Mouse (Mus musculus): ENCODE measurements around the gene Rec114. TPM values are rescaled to one million over a fixed set of nuclear protein-coding genes. Genes with fewer than 3 reads are reported as not detected.

Gene Rec114
- total and polyA plus RNA-seq, 3 experiments = 111 to 135 TPM; not detected in 1

DNA sequence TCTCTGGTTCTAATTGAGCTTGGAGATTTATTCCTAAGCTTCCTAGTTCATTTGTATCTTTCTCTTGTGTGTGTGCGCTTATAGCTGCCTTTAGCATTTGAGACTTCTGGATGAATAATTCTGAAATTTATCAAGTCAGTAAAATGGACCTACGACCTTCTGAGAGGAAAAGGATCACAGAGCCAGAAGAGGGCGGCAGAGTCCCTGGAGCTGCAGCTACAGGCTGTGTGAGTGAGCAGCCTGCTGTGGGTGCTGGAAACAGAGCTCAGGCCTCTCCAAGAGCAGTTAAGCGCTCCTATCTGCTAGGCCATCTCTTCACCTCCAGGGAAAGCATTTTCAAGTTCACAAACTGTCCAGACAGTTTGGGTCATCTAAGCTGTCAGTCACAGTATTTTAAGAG lies 81.8 kb downstream of the Rec114 start:
- TF ChIP-seq CTCF (IDR thresholded peaks at IDR 0.05 in 2 of 3, conservative IDR thresholded peaks at IDR 0.05 in 1 of 3; ENCODE audit: control insufficient read depth in 1 of 3, insufficient read depth in 1 of 3, low read depth in 2 of 3, low read length in 3 of 3, poor library complexity in 1 of 3, severe bottlenecking in 1 of 3) (peak; percentile 34 to 58 (median 57)), GABPA (IDR thresholded peaks at IDR 0.05; ENCODE audit: low read depth, low read length) (no peak), RAD21 (IDR thresholded peaks at IDR 0.05; ENCODE audit: low read depth, low read length) (peak; percentile 48), UBTF (IDR thresholded peaks at IDR 0.05; ENCODE audit: borderline replicate concordance, insufficient read depth, low read depth, low read length) (no peak), SMC3 (IDR thresholded peaks at IDR 0.05; ENCODE audit: low read depth, low read length) (peak; percentile 39), USF2 (IDR thresholded peaks at IDR 0.05; ENCODE audit: borderline replicate concordance in 1 of 2, insufficient read depth in 1 of 2, low read depth in 1 of 2, low read length in 2 of 2) (no peak), ETS1 (IDR thresholded peaks at IDR 0.05; ENCODE audit: low read depth, low read length) (no peak)
- H3K27ac ChIP-seq (ENCODE audit: control insufficient read depth, low read depth, low read length) = no peak overlapping the region
- DNase-seq (ENCODE audit: low read depth, low spot score) = peak; percentile 54
- no peak overlapping the region for H3K9ac ChIP-seq (ENCODE audit: control insufficient read depth, low read depth, low read length, poor library complexity, severe bottlenecking)
- H3K27me3 ChIP-seq (ENCODE audit: control insufficient read depth in 1 of 2, insufficient read depth in 2 of 2, low read length in 2 of 2) = no peaks in the 10 kb centered on the region
- H3K79me2 ChIP-seq (ENCODE audit: control insufficient read depth, insufficient read depth, low read length, poor library complexity) = no peaks in the 10 kb centered on the region
- no peak overlapping the region for H3K4me3 ChIP-seq (ENCODE audit: control insufficient read depth in 1 of 2, insufficient read depth in 1 of 2, low read depth in 2 of 2, low read length in 2 of 2)
- H3K9me3 ChIP-seq (replicated peaks; ENCODE audit: insufficient read depth, low read length) = no peaks in the 10 kb centered on the region
- peaks cover 8 to 39% of the 10 kb centered on the region in 2 experiments for H3K36me3 ChIP-seq (ENCODE audit: control insufficient read depth in 1 of 2, insufficient read depth in 2 of 2, low read length in 2 of 2)
- peaks cover 39 to 41% of the 10 kb centered on the region in 2 experiments for H3K4me1 ChIP-seq (ENCODE audit: control insufficient read depth in 1 of 2, insufficient read depth in 2 of 2, low read length in 2 of 2)

GRCm38 (mm10) chr9:58660673-58661072 lies 83.1 kb downstream of the Rec114 start:
- Histone ChIP-seq H3K9me3 (replicated peaks; ENCODE audit: insufficient read depth, low read length) (no peaks in the 10 kb centered on the region), H3K9ac (ENCODE audit: control insufficient read depth, low read depth, low read length, poor library complexity, severe bottlenecking) (no peak overlapping the region), H3K4me1 (ENCODE audit: control insufficient read depth in 1 of 2, insufficient read depth in 2 of 2, low read length in 2 of 2) (peaks cover 43 to 52% of the 10 kb centered on the region in 2 experiments), H3K36me3 (ENCODE audit: control insufficient read depth in 1 of 2, insufficient read depth in 2 of 2, low read length in 2 of 2) (peaks cover 14 to 51% of the 10 kb centered on the region in 2 experiments), H3K79me2 (ENCODE audit: control insufficient read depth, insufficient read depth, low read length, poor library complexity) (no peaks in the 10 kb centered on the region), H3K27ac (ENCODE audit: control insufficient read depth, low read depth, low read length) (no peak overlapping the region), H3K27me3 (ENCODE audit: control insufficient read depth in 1 of 2, insufficient read depth in 2 of 2, low read length in 2 of 2) (no peaks in the 10 kb centered on the region), H3K4me3 (ENCODE audit: control insufficient read depth in 1 of 2, insufficient read depth in 1 of 2, low read depth in 2 of 2, low read length in 2 of 2) (no peak overlapping the region)
- DNase-seq (ENCODE audit: low read depth, low spot score) = no peak
- TF ChIP-seq POLR2AphosphoS2 (IDR thresholded peaks at IDR 0.05; ENCODE audit: low read length) (no peak), USF2 (IDR thresholded peaks at IDR 0.05; ENCODE audit: borderline replicate concordance in 1 of 2, insufficient read depth in 1 of 2, low read depth in 1 of 2, low read length in 2 of 2) (no peak), JUND (IDR thresholded peaks at IDR 0.05; ENCODE audit: low read depth, low read length) (no peak), NRF1 (IDR thresholded peaks at IDR 0.05; ENCODE audit: insufficient read depth, low read depth, low read length, poor library complexity, severe bottlenecking) (no peak), MYB (IDR thresholded peaks at IDR 0.05; ENCODE audit: low read depth, low read length) (no peak), RCOR1 (IDR thresholded peaks at IDR 0.05; ENCODE audit: low read depth, low read length) (no peak)

DNA sequence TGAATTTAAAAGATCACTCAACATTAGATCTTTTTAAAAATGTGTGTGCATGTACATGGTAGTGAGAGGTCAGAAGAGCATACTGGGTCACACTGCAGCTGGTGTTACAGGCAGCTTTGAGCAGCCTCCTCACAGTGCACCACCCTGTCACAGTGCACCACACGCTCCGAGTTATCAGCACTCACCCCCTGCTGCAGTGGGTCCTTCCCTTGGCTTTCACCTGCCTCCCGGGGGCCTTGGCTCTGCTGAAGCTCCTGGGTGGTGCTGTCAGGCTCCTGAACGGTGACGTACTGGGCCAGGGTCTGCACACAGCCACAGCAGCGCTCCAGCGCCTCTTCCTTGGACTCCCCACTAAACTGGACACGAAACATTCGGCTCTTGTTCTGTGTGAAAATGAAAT lies 83.8 kb downstream of the Rec114 start:
- DNase-seq (ENCODE audit: low read depth, low spot score) = peak; percentile 26

More for the DNA sequence above, 83.8 kb downstream of the Rec114 start:
- Histone ChIP-seq H3K9me3 (replicated peaks; ENCODE audit: insufficient read depth, low read length) (no peaks in the 10 kb centered on the region), H3K79me2 (ENCODE audit: control insufficient read depth, insufficient read depth, low read length, poor library complexity) (no peaks in the 10 kb centered on the region), H3K27ac (ENCODE audit: control insufficient read depth, low read depth, low read length) (no peak overlapping the region; the same call in 1 of the 2 replicates), H3K36me3 (ENCODE audit: control insufficient read depth in 1 of 2, insufficient read depth in 2 of 2, low read length in 2 of 2) (peaks cover 16 to 51% of the 10 kb centered on the region in 2 experiments), H3K9ac (ENCODE audit: control insufficient read depth, low read depth, low read length, poor library complexity, severe bottlenecking) (no peak overlapping the region), H3K4me3 (ENCODE audit: control insufficient read depth in 1 of 2, insufficient read depth in 1 of 2, low read depth in 2 of 2, low read length in 2 of 2) (no peak overlapping the region), H3K27me3 (ENCODE audit: control insufficient read depth in 1 of 2, insufficient read depth in 2 of 2, low read length in 2 of 2) (no peaks in the 10 kb centered on the region), H3K4me1 (ENCODE audit: control insufficient read depth in 1 of 2, insufficient read depth in 2 of 2, low read length in 2 of 2) (peaks cover 43 to 52% of the 10 kb centered on the region in 2 experiments)
- no peak for TF ChIP-seq POLR2AphosphoS2 (IDR thresholded peaks at IDR 0.05; ENCODE audit: low read length)
- TF ChIP-seq MYB (IDR thresholded peaks at IDR 0.05; ENCODE audit: low read depth, low read length) = no peak
- no peak for TF ChIP-seq USF1 (IDR thresholded peaks at IDR 0.05; ENCODE audit: low read depth, low read length)
- TF ChIP-seq TAL1 (IDR thresholded peaks at IDR 0.05; ENCODE audit: low read length) = peak; percentile 17; the same call in 1 of the 2 replicates
- TF ChIP-seq CHD2 (IDR thresholded peaks at IDR 0.05; ENCODE audit: low read length) = no peak
- no peak for TF ChIP-seq MYC (IDR thresholded peaks at IDR 0.05; ENCODE audit: low read depth, low read length)
- peak; percentile 41; the same call in 1 of the 2 replicates for TF ChIP-seq TCF12 (IDR thresholded peaks at IDR 0.05; ENCODE audit: low read depth, low read length)
- 0 out of 4 replicates have a peak, but pooled peaks of 1 of the 2 experiments have one; percentile 17 for TF ChIP-seq EP300 (IDR thresholded peaks at IDR 0.05; ENCODE audit: low read depth in 1 of 2, low read length in 2 of 2)
- TF ChIP-seq TBP (IDR thresholded peaks at IDR 0.05; ENCODE audit: low read depth, low read length) = peak; percentile 51; the same call in 1 of the 2 replicates

Data from MEL (cell line).